ENCODE assay signal across 38 mouse cellular contexts in the genomic region with DNA sequence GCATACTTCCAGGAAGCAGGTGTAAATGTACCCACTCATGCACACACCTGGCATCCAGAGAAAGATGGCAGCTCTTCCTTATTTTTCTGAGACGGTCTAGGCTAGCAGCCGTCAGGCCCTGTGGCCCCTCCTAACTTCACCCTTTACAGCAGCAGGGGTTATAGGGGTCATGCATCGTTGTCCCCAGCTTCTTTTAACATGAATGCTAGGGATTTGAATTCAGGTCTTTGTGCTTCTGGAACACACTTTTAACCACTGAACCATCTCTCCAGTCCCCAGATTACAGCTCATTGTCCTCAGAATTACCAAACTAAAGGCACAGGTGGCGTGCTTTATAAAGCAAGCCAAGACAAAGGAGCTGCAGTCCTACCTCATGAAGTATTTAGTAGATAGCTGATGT. TPM values are rescaled to one million over a fixed set of nuclear protein-coding genes. Genes with fewer than 3 reads are reported as not detected.
"Had no signal": no experiment of that assay in that cellular context is flagged by ENCODE, and none has a peak within 500 bp of the region (broad histone marks: within the 10 kb centered on the region; RNA-seq: fewer than 3 reads in every experiment).

No protein-coding gene starts in this region.

- H3K27me3 ChIP-seq: embryonic facial prominence, embryonic 12.5 days; embryonic facial prominence, embryonic 13.5 days; embryonic facial prominence, embryonic 15.5 days; forebrain, embryonic 12.5 days; forebrain, embryonic 13.5 days; forebrain, embryonic 15.5 days had no signal

- DNase-seq: cerebellum, adult 9-10 months; cerebellum, adult 9-11 months; cerebellum, postnatal 10 days; cerebellum, postnatal 14 days; cerebellum, postnatal 25 days; cerebellum, postnatal 36 days; embryo, embryonic 11 days; forebrain, postnatal 0 days; gastrocnemius, adult 2 months; gastrocnemius, postnatal 10 days; gastrocnemius, postnatal 14 days; gastrocnemius, postnatal 25 days; gastrocnemius, postnatal 36 days; heart, adult 11 months; heart, adult 18-20 months; heart, adult 2 months had no signal

- H3K9me3 ChIP-seq: embryonic facial prominence, embryonic 10.5 days; embryonic facial prominence, embryonic 12.5 days; embryonic facial prominence, embryonic 13.5 days; embryonic facial prominence, embryonic 15.5 days; forebrain, embryonic 10.5 days; forebrain, embryonic 12.5 days; forebrain, embryonic 13.5 days; forebrain, embryonic 15.5 days had no signal

- ATAC-seq: forebrain, embryonic 13.5 days; forebrain, embryonic 14.5 days; forebrain, embryonic 15.5 days; forebrain, embryonic 16.5 days; forebrain, postnatal 0 days had no signal

- H3K4me3 ChIP-seq: embryonic facial prominence, embryonic 10.5 days; embryonic facial prominence, embryonic 12.5 days; embryonic facial prominence, embryonic 13.5 days; embryonic facial prominence, embryonic 15.5 days; erythroblast, embryonic 14.5 days; forebrain, embryonic 10.5 days; forebrain, embryonic 12.5 days; forebrain, embryonic 13.5 days; forebrain, embryonic 15.5 days; gastrocnemius, adult 2 months; heart, adult 2 months had no signal

- H3K36me3 ChIP-seq: embryonic facial prominence, embryonic 10.5 days; embryonic facial prominence, embryonic 12.5 days; embryonic facial prominence, embryonic 13.5 days; embryonic facial prominence, embryonic 15.5 days; forebrain, embryonic 10.5 days; forebrain, embryonic 12.5 days; forebrain, embryonic 15.5 days had no signal

- H3K4me2 ChIP-seq: embryonic facial prominence, embryonic 12.5 days; embryonic facial prominence, embryonic 13.5 days; embryonic facial prominence, embryonic 15.5 days; forebrain, embryonic 12.5 days; forebrain, embryonic 13.5 days; forebrain, embryonic 15.5 days had no signal

- H3K4me1 ChIP-seq: embryonic facial prominence, embryonic 12.5 days; embryonic facial prominence, embryonic 13.5 days; embryonic facial prominence, embryonic 15.5 days had no signal

- H3K27ac ChIP-seq: embryonic facial prominence, embryonic 10.5 days; embryonic facial prominence, embryonic 12.5 days; embryonic facial prominence, embryonic 13.5 days; embryonic facial prominence, embryonic 15.5 days; forebrain, embryonic 10.5 days; forebrain, embryonic 12.5 days; forebrain, embryonic 13.5 days; forebrain, embryonic 15.5 days; gastrocnemius, adult 2 months; heart, adult 2 months had no signal

- H3K9ac ChIP-seq: embryonic facial prominence, embryonic 12.5 days; embryonic facial prominence, embryonic 13.5 days; embryonic facial prominence, embryonic 15.5 days; forebrain, embryonic 12.5 days; forebrain, embryonic 13.5 days; forebrain, embryonic 15.5 days; forebrain, postnatal 0 days had no signal

RNA-seq across cellular contexts. Expression of a gene that starts 12.6 kb away (rescaled TPM):
- total RNA-seq: common myeloid progenitor, adult 5-6 weeks; forebrain, postnatal 0 days; gastrocnemius, adult 18-20 months; gastrocnemius, adult 2 months; gastrocnemius, adult 8-10 months; gastrocnemius, postnatal 10 days; gastrocnemius, postnatal 14 days; gastrocnemius, postnatal 25 days; gastrocnemius, postnatal 36 days; gastrocnemius, postnatal 4 days; granulocyte monocyte progenitor cell, adult 5-6 weeks; heart, adult 8-10 months had no signal
- polyA plus RNA-seq: cortical plate, adult 2 months; embryonic facial prominence, embryonic 11.5 days; embryonic facial prominence, embryonic 12.5 days; embryonic facial prominence, embryonic 13.5 days; embryonic facial prominence, embryonic 14.5 days; erythroblast, embryonic 14.5 days; forebrain, embryonic 10.5 days; forebrain, embryonic 11.5 days; forebrain, embryonic 12.5 days; forebrain, embryonic 13.5 days; forebrain, embryonic 15.5 days; forebrain, embryonic 16.5 days; frontal cortex, adult 2 months; heart, adult 2 months had no signal
